In the genomic region with DNA sequence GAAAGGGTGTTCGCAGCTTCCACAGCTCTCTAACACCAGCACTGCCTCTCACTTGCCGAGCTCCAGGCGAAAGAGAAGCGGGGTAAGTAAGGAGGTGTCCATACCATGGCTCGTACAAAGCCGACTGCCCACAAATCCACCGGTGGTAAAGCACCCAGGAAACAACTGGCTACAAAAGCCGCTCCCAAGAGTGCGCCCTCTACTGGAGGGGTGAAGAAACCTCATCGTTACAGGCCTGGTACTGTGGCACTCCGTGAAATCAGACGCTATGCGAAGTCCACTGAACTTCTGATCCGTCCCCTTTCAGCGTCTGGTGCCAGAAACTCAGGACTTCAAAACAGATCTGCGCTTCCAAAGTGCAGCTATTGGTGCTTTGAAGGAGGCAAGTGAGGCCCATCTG, we compare ENCODE assay signal across 18 mouse cellular contexts. TPM values are rescaled to one million over a fixed set of nuclear protein-coding genes. Genes with fewer than 3 reads are reported as not detected.
DNase-seq lines count a peak whose midpoint lies in the region; ATAC-seq and TF ChIP-seq lines count a peak whose summit lies in the region.
"Had no signal": no experiment of that assay in that cellular context is flagged by ENCODE, and none has a peak within 500 bp of the region (broad histone marks: within the 10 kb centered on the region; RNA-seq: fewer than 3 reads in every experiment).

No protein-coding gene starts in this region.

- TF ChIP-seq CTCF in kidney, postnatal 0 days (IDR thresholded peaks at IDR 0.05; ENCODE audit: low read depth) = peak; percentile 25; the same call in 1 of the 2 replicates
- TF ChIP-seq CTCF in testis, adult 2 months (IDR thresholded peaks at IDR 0.05; ENCODE audit: control insufficient read depth, insufficient read depth, insufficient replicate concordance, low read depth, low read length) = peak; percentile 50; the same call in 1 of the 2 replicates
- TF ChIP-seq CTCF in Patski (IDR thresholded peaks at IDR 0.05) = peak; percentile 36
- peak; percentile 42; the same call in 1 of the 2 replicates for TF ChIP-seq CTCF in small intestine, adult 2 months (IDR thresholded peaks at IDR 0.05; ENCODE audit: extremely low read depth, insufficient read length, insufficient replicate concordance, low read depth, low read length)

- H3K4me3 ChIP-seq in kidney, postnatal 0 days (replicated peaks; ENCODE audit: low read depth, low read length) = no peak overlapping the region
- no peak overlapping the region for H3K4me3 ChIP-seq in testis, adult 2 months (ENCODE audit: control insufficient read depth, low read depth, low read length)
- no peak overlapping the region for H3K4me3 ChIP-seq in small intestine, adult 2 months (ENCODE audit: low read depth, low read length)
- H3K4me3 ChIP-seq: liver, embryonic 15.5 days; midbrain, embryonic 13.5 days had no signal

- in situ Hi-C loops in Patski (cut with MboI; ENCODE audit: low pct_unique_long_range_greater_than_20kb) = loop anchor here (5.0 to 25.0 kb wide), 2 partner anchors 70 to 750 kb away; no protein-coding TSS in a partner anchor

- WGBS in kidney, postnatal 0 days = 93% methylated on average over 16 of the region's 16 CpGs
- 91% methylated on average over 16 of the region's 16 CpGs for WGBS in small intestine, adult 2 months

- H3K4me1 ChIP-seq in kidney, postnatal 0 days (replicated peaks; ENCODE audit: insufficient read depth, low read length) = no peaks in the 10 kb centered on the region
- H3K4me1 ChIP-seq in testis, adult 2 months (ENCODE audit: control insufficient read depth, insufficient read depth, low read length) = no peaks in the 10 kb centered on the region
- H3K4me1 ChIP-seq in small intestine, adult 2 months (ENCODE audit: control insufficient read depth, insufficient read depth, insufficient read length, low read length) = no peaks in the 10 kb centered on the region
- H3K4me1 ChIP-seq: liver, embryonic 15.5 days had no signal

- no peak for ATAC-seq in kidney, postnatal 0 days (replicated peaks; ENCODE audit: low FRiP score, low read depth)
- ATAC-seq in Patski = no peak
- no peak for ATAC-seq in frontal cortex, adult (ENCODE audit: low TSS enrichment)
- ATAC-seq: inflammation-experienced regulatory T-cells, adult 6 months; midbrain, embryonic 13.5 days had no signal

- TF ChIP-seq POLR2A in testis, adult 2 months (IDR thresholded peaks at IDR 0.05; ENCODE audit: control insufficient read depth, low read depth, low read length) = no peak
- no peak for TF ChIP-seq POLR2A in small intestine, adult 2 months (IDR thresholded peaks at IDR 0.05; ENCODE audit: low read depth, low read length)

- no peak overlapping the region for H3K27ac ChIP-seq in kidney, postnatal 0 days
- no peak overlapping the region for H3K27ac ChIP-seq in testis, adult 2 months (ENCODE audit: control insufficient read depth, insufficient read depth, low read depth, low read length)
- no peak overlapping the region for H3K27ac ChIP-seq in small intestine, adult 2 months (ENCODE audit: insufficient read depth, low read depth, low read length)
- H3K27ac ChIP-seq: liver, embryonic 15.5 days; macrophage; midbrain, embryonic 13.5 days had no signal

- no peak for DNase-seq in kidney, postnatal 0 days (ENCODE audit: low spot score)
- DNase-seq in kidney, adult 8-10 months = no peak
- no peak for DNase-seq in testis, postnatal 14 days (ENCODE audit: low spot score)
- no peak for DNase-seq in Patski (ENCODE audit: low read depth, low spot score)
- DNase-seq: adrenal gland, adult 8-10 months; cerebellum, postnatal 10 days; gastrocnemius, postnatal 14 days; heart, postnatal 4 days; kidney, postnatal 10 days; thymus, adult 18-20 months had no signal

- 0 out of 2 replicates have a peak, but pooled peaks cover 2% of the 10 kb centered on the region for H3K36me3 ChIP-seq in kidney, postnatal 0 days (ENCODE audit: insufficient read depth, low read length)
- no peaks in the 10 kb centered on the region for H3K36me3 ChIP-seq in testis, adult 2 months (ENCODE audit: control insufficient read depth, insufficient read depth, low read length)
- peaks cover 11% of the 10 kb centered on the region for H3K36me3 ChIP-seq in small intestine, adult 2 months (ENCODE audit: control insufficient read depth, insufficient read depth, low read length)

- POLR2A ChIA-PET in Patski (lab: Charles Lee) = no interaction called here

- H3K9ac ChIP-seq in kidney, postnatal 0 days (ENCODE audit: low read depth, low read length) = no peak overlapping the region
- H3K9ac ChIP-seq: liver, embryonic 15.5 days; midbrain, embryonic 13.5 days had no signal

- no peak overlapping the region for H3K4me2 ChIP-seq in kidney, postnatal 0 days (ENCODE audit: low read length)
- H3K4me2 ChIP-seq: heart, embryonic 11.5 days; liver, embryonic 15.5 days; midbrain, embryonic 13.5 days had no signal

- CTCF ChIA-PET in Patski (lab: Charles Lee) = no interaction called here

- H3K9me3 ChIP-seq in kidney, postnatal 0 days (replicated peaks; ENCODE audit: low read length) = no peaks in the 10 kb centered on the region
- H3K9me3 ChIP-seq: liver, embryonic 15.5 days; midbrain, embryonic 13.5 days had no signal

- no peaks in the 10 kb centered on the region for H3K27me3 ChIP-seq in kidney, postnatal 0 days (ENCODE audit: insufficient read depth, low read length)
- no peaks in the 10 kb centered on the region for H3K27me3 ChIP-seq in testis, adult 2 months (ENCODE audit: control insufficient read depth, insufficient read depth, low read length)
- no peaks in the 10 kb centered on the region for H3K27me3 ChIP-seq in Patski
- no peaks in the 10 kb centered on the region for H3K27me3 ChIP-seq in small intestine, adult 2 months (ENCODE audit: control insufficient read depth, insufficient read depth, low read length)
- H3K27me3 ChIP-seq: liver, embryonic 15.5 days; midbrain, embryonic 13.5 days had no signal

RNA-seq across cellular contexts. Expression of a gene that starts 29.0 kb away (rescaled TPM):
- polyA plus RNA-seq in kidney, postnatal 0 days (2015; fragmentation: Nextera tagmentation; extraction: Ambion mirVana) = 242 and 280 TPM in 2 replicates
- polyA plus RNA-seq in testis, adult 2 months (2012; rRNA removed) = 51.2 and 59.4 TPM in 2 replicates
- polyA plus RNA-seq in Patski (2021) = 108 TPM
- polyA plus RNA-seq in small intestine, adult 2 months (2012; rRNA removed) = 6.2 and 8.9 TPM in 2 replicates
